Comparison of ENCODE assay signal across 10 mouse cellular contexts in genomic region chr6:114087106-114087505, GRCm38 (mm10). TPM values are rescaled to one million over a fixed set of nuclear protein-coding genes. Genes with fewer than 3 reads are reported as not detected.
DNase-seq lines count a peak whose midpoint lies in the region; ATAC-seq and TF ChIP-seq lines count a peak whose summit lies in the region.
"Had no signal": no experiment of that assay in that cellular context is flagged by ENCODE, and none has a peak within 500 bp of the region (broad histone marks: within the 10 kb centered on the region; RNA-seq: fewer than 3 reads in every experiment).

No protein-coding gene starts in this region.

- ATAC-seq in heart, embryonic 11.5 days (replicated peaks; ENCODE audit: insufficient number of reproducible peaks, low FRiP score, low TSS enrichment) = no peak
- ATAC-seq in stomach, postnatal 0 days (ENCODE audit: low FRiP score, low TSS enrichment) = no peak
- ATAC-seq: Patski had no signal

- DNase-seq in heart, postnatal 14 days = peak; percentile 27 to 51
- peak; percentile 26 for DNase-seq in urinary bladder, postnatal 14 days (ENCODE audit: low spot score)
- no peak for DNase-seq in urinary bladder, postnatal 10 days (ENCODE audit: low spot score)
- peak; percentile 66 for DNase-seq in kidney, postnatal 10 days
- peak; percentile 71 for DNase-seq in stomach, postnatal 0 days (ENCODE audit: low spot score)
- no peak for DNase-seq in layer of hippocampus, postnatal 25 days (ENCODE audit: extremely low spot score in 1 of 2, low spot score in 1 of 2)
- DNase-seq in left cerebral cortex, postnatal 10 days (ENCODE audit: extremely low spot score in 1 of 2, low spot score in 2 of 2) = no peak

- no peak overlapping the region for H3K4me3 ChIP-seq in heart, embryonic 11.5 days (ENCODE audit: low read depth, low read length)
- no peak overlapping the region for H3K4me3 ChIP-seq in stomach, postnatal 0 days (ENCODE audit: low read depth, low read length)

- no peak for TF ChIP-seq CTCF in stomach, postnatal 0 days (IDR thresholded peaks at IDR 0.05; ENCODE audit: low read depth)

- no peaks in the 10 kb centered on the region for H3K4me1 ChIP-seq in heart, embryonic 11.5 days (ENCODE audit: control insufficient read depth, insufficient read depth, low read length)
- no peaks in the 10 kb centered on the region for H3K4me1 ChIP-seq in stomach, postnatal 0 days (replicated peaks; ENCODE audit: control insufficient read depth, insufficient read depth)

- no peak overlapping the region for H3K9ac ChIP-seq in heart, embryonic 11.5 days (ENCODE audit: low read depth, low read length)
- H3K9ac ChIP-seq in stomach, postnatal 0 days (ENCODE audit: low read length) = no peak overlapping the region

- H3K36me3 ChIP-seq in heart, embryonic 11.5 days (ENCODE audit: control insufficient read depth, insufficient read depth, low read length) = no peaks in the 10 kb centered on the region
- H3K36me3 ChIP-seq in stomach, postnatal 0 days (ENCODE audit: control insufficient read depth, insufficient read depth, low read length) = no peaks in the 10 kb centered on the region

- intact Hi-C loops in heart, postnatal 14 days (cut with DNase I) = loop anchor here (5.0 kb wide), 1 partner anchor 110 kb away; no protein-coding TSS in a partner anchor
- intact Hi-C loops in left cerebral cortex, postnatal 10 days (cut with DNase I) = no loop called here

- H3K27ac ChIP-seq in heart, embryonic 11.5 days (ENCODE audit: low read depth, low read length) = no peak overlapping the region
- H3K27ac ChIP-seq in stomach, postnatal 0 days (replicated peaks) = no peak overlapping the region

- no peak overlapping the region for H3K4me2 ChIP-seq in heart, embryonic 11.5 days
- no peak overlapping the region for H3K4me2 ChIP-seq in stomach, postnatal 0 days (replicated peaks; ENCODE audit: low read depth)

- 22% methylated on average over 7 of the region's 7 CpGs for WGBS in heart, embryonic 11.5 days (ENCODE audit: insufficient replicate concordance)
- WGBS in stomach, postnatal 0 days = 23% methylated on average over 7 of the region's 7 CpGs

- no peak for TF ChIP-seq EP300 in stomach, postnatal 0 days (optimal IDR thresholded peaks at IDR 0.05)

- H3K27me3 ChIP-seq in heart, embryonic 11.5 days (ENCODE audit: control insufficient read depth, insufficient read depth, low read length) = peaks cover 17% of the 10 kb centered on the region
- no peaks in the 10 kb centered on the region for H3K27me3 ChIP-seq in stomach, postnatal 0 days (ENCODE audit: control insufficient read depth, insufficient read depth, low read length)

- no peaks in the 10 kb centered on the region for H3K9me3 ChIP-seq in heart, embryonic 11.5 days (replicated peaks; ENCODE audit: control insufficient read depth, low read length)
- H3K9me3 ChIP-seq in stomach, postnatal 0 days (ENCODE audit: control insufficient read depth, low read length) = no peaks in the 10 kb centered on the region

RNA-seq across cellular contexts. Expression of gene Slc6a11, which starts 43.9 kb away (rescaled TPM):
- total RNA-seq in heart, postnatal 14 days (2021) = not detected
- not detected in 2 replicates for polyA plus RNA-seq in heart, embryonic 11.5 days (2014; fragmentation: Nextera tagmentation; extraction: Ambion mirVana)
- polyA plus RNA-seq in stomach, postnatal 0 days (2015; fragmentation: Nextera tagmentation; extraction: Ambion mirVana) = 0.35 TPM in 2 replicates
- total RNA-seq in layer of hippocampus, postnatal 25 days (2021) = 10 to 100 TPM; 92.1 to 98.6 TPM
- 100 to 1,000 TPM; 150 to 163 TPM for total RNA-seq in left cerebral cortex, postnatal 10 days (2021)
- total RNA-seq: neutrophil, adult 5-6 weeks had no signal
- polyA plus RNA-seq: Patski had no signal

RNA-seq across cellular contexts. Expression of gene Atp2b2, which starts 44.7 kb away (rescaled TPM):
- total RNA-seq in heart, postnatal 14 days (2021) = under 1 TPM; 0.49 to 0.69 TPM
- polyA plus RNA-seq in heart, embryonic 11.5 days (2014; fragmentation: Nextera tagmentation; extraction: Ambion mirVana) = 0.38 and 0.40 TPM in 2 replicates
- 0.33 and 0.35 TPM in 2 replicates for polyA plus RNA-seq in stomach, postnatal 0 days (2015; fragmentation: Nextera tagmentation; extraction: Ambion mirVana)
- total RNA-seq in layer of hippocampus, postnatal 25 days (2021) = 100 to 1,000 TPM; 313 to 346 TPM
- total RNA-seq in left cerebral cortex, postnatal 10 days (2021) = 100 to 1,000 TPM; 441 to 448 TPM
- total RNA-seq: neutrophil, adult 5-6 weeks had no signal

Comparison
In these comparisons a context has a peak if more than half of its experiments do, and no peak if none do; other contexts are left out.
1. DNase-seq: peak in heart, postnatal 14 days (2 of 2), urinary bladder, postnatal 14 days (single experiment), kidney, postnatal 10 days (single experiment) and stomach, postnatal 0 days (single experiment); none in urinary bladder, postnatal 10 days (single experiment), layer of hippocampus, postnatal 25 days (0 of 2) and left cerebral cortex, postnatal 10 days (0 of 2).
2. RNA of gene Slc6a11, which starts 43.9 kb away (total RNA-seq): 150 to 163 TPM in left cerebral cortex, postnatal 10 days and 92.1 to 98.6 TPM in layer of hippocampus, postnatal 25 days; not detected in heart, postnatal 14 days; every median in the first group is over 10 times any median in the second.
3. RNA of gene Atp2b2, which starts 44.7 kb away (total RNA-seq): 441 to 448 TPM in left cerebral cortex, postnatal 10 days and 313 to 346 TPM in layer of hippocampus, postnatal 25 days; 0.49 to 0.69 TPM in heart, postnatal 14 days; every median in the first group is over 100 times any median in the second.